Mouse (Mus musculus) limb, embryonic 13.5 days (tissue): ENCODE results near the gene Myt1l. TPM values are rescaled to one million over a fixed set of nuclear protein-coding genes. Genes with fewer than 3 reads are reported as not detected.

Experiments used
- ATAC-seq: fragments of 200-750 bp; cut with Nextera tagmentation; 2 replicates; pipeline ENCODE4 v1.8.0; 2017; ENCODE audit warnings: low read depth, moderate number of reproducible peaks, moderate TSS enrichment; ENCODE audit not compliant: low FRiP score
- H3K27ac ChIP-seq: fragments of 300-500 bp; sonication (generic); 2 replicates; pipeline ENCODE4 v1.5.1; 2015; ENCODE audit warnings: inconsistent platforms, mild to moderate bottlenecking, moderate library complexity
- H3K27me3 ChIP-seq: fragments of 300-500 bp; sonication (generic); 2 replicates; pipeline ENCODE4 v1.6.1; 2015; ENCODE audit warnings: mild to moderate bottlenecking, inconsistent platforms
- H3K36me3 ChIP-seq: fragments of 300-500 bp; sonication (generic); 2 replicates; pipeline ENCODE4 v1.6.1; 2015; ENCODE audit warnings: inconsistent platforms, mild to moderate bottlenecking, moderate library complexity
- H3K4me1 ChIP-seq: fragments of 300-500 bp; sonication (generic); 2 replicates; pipeline ENCODE4 v1.6.1; 2015; ENCODE audit warnings: inconsistent platforms
- H3K4me2 ChIP-seq: fragments of 300-500 bp; sonication (generic); replicated peaks from 2 replicates; pipeline ENCODE4 v1.6.1; 2015; ENCODE audit warnings: inconsistent platforms, mild to moderate bottlenecking, moderate library complexity
- H3K4me3 ChIP-seq: fragments of 300-500 bp; sonication (generic); 2 replicates; pipeline ENCODE4 v1.5.1; 2015; ENCODE audit warnings: moderate library complexity, mild to moderate bottlenecking, inconsistent platforms
- H3K9ac ChIP-seq: fragments of 300-500 bp; sonication (generic); 2 replicates; pipeline ENCODE4 v1.6.1; 2015; ENCODE audit warnings: mild to moderate bottlenecking, inconsistent platforms
- H3K9me3 ChIP-seq: fragments of 300-500 bp; sonication (generic); 2 replicates; pipeline ENCODE4 v1.6.1; 2016; ENCODE audit warnings: inconsistent platforms
- WGBS: fragments of 180-500 bp; shearing (Covaris S2); methylation state at CpG from one replicate; pipeline ENCODE4 v1.1.7; 2015; 5-methylcytosine and 5-hydroxymethylcytosine counted together
- polyA plus RNA-seq: library from polyadenylated mRNA; unstranded; fragments of >200 nt; fragmentation: Nextera tagmentation; extraction: Ambion mirVana; gene quantifications from 2 replicates; pipeline ENCODE4 v1.2.1, GENCODE M21; 2015

Gene Myt1l
- polyA plus RNA-seq, 1 experiment from 2014 or later, result 0.14 TPM

DNA sequence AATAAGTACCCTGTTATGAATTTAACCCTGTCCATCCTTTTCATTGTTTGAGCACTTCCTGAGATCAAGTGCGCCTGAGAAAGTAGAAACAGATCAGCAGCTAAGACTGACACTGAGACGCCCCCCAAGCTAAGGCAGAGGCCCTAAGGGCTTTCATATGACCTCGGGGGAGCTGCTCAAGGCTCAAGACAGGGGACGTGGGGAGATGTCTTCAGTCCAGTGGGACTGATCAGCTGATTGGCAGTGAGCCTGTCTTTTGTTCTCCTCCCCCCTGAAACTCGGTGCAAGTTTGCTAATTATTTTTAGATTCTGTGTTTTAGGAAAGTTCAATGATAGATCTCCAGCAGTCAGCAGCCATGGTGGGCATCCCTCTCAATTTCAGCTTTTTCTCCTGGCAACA lies 10.9 kb downstream of the Myt1l start:
- WGBS, result 57% methylated on average over 5 of the region's 5 CpGs
- no peak overlapping the region for H3K27ac ChIP-seq
- no peaks in the 10 kb centered on the region for H3K9me3 ChIP-seq
- no peak overlapping the region for H3K9ac ChIP-seq
- H3K36me3 ChIP-seq, result no peaks in the 10 kb centered on the region
- ATAC-seq, result no peak
- H3K4me3 ChIP-seq, result no peak overlapping the region
- H3K4me1 ChIP-seq, result peaks cover 8% of the 10 kb centered on the region
- no peak overlapping the region for H3K4me2 ChIP-seq
- H3K27me3 ChIP-seq, result peaks cover 42% of the 10 kb centered on the region

DNA sequence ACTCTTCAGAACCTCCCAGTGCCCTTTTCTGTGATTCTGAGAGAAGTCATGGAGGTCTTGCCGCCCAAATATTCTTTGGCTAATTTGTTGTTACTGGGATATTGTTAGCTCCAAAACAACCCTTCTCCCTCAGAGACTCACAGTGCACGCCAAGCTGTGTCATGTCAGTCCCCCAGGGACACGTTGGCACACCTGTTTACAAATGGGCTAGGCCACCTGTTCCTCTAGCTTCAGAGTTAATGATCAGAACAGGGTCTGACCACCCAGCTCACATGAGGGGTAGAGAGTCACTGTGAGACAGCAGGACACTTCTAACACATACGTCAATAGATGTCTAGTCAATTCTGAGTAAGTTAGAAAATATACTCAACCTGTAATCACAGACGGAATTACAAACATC lies 12.6 kb downstream of the Myt1l start:
- ATAC-seq, result no peak
- peaks cover 26% of the 10 kb centered on the region for H3K27me3 ChIP-seq
- no peak overlapping the region for H3K9ac ChIP-seq
- H3K4me2 ChIP-seq, result no peak overlapping the region
- H3K9me3 ChIP-seq, result no peaks in the 10 kb centered on the region
- no peak overlapping the region for H3K27ac ChIP-seq
- H3K4me1 ChIP-seq, result no peaks in the 10 kb centered on the region
- H3K36me3 ChIP-seq, result no peaks in the 10 kb centered on the region
- 74% methylated on average over 5 of the region's 5 CpGs for WGBS
- H3K4me3 ChIP-seq, result no peak overlapping the region

DNA sequence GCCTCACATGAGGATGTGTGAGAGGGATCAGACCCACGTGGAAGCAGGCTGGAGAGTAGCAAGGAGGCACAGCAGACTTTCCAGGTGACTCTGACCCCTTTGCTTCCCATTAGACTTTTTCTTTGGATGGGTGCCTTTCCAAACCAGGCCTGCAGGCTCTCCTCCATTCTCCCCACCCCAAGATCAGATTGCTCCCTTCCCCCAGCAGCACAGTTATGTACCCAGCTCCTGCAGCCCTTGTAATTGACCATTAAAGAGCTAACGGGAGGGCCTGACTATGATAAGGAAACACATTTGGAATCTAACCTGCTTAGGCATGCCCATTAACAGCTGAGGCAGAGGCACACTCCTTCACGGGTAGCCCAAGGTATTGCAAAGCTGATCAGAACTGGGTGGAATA lies 17.9 kb downstream of the Myt1l start:
- Histone ChIP-seq H3K4me2 (no peak overlapping the region), H3K9me3 (no peaks in the 10 kb centered on the region), H3K4me1 (no peaks in the 10 kb centered on the region), H3K4me3 (no peak overlapping the region), H3K9ac (no peak overlapping the region), H3K36me3 (no peaks in the 10 kb centered on the region), H3K27me3 (no peaks in the 10 kb centered on the region), H3K27ac (no peak overlapping the region)
- 33% methylated on average over 3 of the region's 3 CpGs for WGBS
- no peak for ATAC-seq

DNA sequence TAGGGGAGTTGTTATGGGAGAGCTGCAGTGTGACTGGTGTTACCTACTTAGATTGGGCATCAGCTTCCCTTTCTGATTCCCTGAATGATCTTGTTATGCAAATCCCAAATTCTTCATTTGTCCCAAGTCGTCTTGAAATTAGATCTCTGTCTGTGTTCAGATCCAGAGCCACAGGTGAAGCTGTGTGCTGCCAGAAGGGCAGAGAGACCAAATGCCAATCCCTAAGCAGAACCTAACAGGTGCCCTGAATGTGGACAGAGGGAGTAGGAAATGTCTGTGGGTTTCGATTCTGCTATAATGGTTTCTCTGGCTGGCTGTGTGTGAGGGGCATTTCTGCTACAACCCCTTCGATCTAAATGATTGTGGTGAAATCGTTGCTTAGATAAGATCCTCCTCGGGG lies 18.9 kb downstream of the Myt1l start:
- no peak overlapping the region for H3K27ac ChIP-seq
- H3K9ac ChIP-seq, result no peak overlapping the region
- H3K9me3 ChIP-seq, result no peaks in the 10 kb centered on the region
- no peaks in the 10 kb centered on the region for H3K4me1 ChIP-seq
- no peak overlapping the region for H3K4me3 ChIP-seq
- WGBS, result 74% methylated on average over 5 of the region's 5 CpGs
- no peaks in the 10 kb centered on the region for H3K27me3 ChIP-seq
- no peak overlapping the region for H3K4me2 ChIP-seq
- no peaks in the 10 kb centered on the region for H3K36me3 ChIP-seq
- ATAC-seq, result no peak

DNA sequence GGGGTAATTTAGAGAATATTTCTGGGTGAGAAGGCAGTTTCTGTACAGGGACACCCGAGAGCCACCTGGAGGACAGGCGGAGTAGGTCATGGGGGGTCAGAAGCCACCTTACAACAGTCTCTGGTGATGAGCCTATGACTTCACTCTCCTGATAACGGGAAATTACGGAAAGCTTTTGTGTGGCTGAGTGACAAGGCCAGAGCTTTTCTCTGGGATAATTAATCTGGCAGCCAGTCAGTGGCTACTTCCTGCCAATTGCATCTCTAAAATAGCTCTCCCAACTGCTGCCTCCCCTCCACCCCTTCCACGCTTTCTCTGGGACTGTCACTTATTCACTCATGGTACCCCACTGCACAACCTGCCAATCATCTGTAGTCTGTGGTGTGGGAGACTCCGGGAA lies 19.6 kb downstream of the Myt1l start:
- Histone ChIP-seq H3K36me3 (no peaks in the 10 kb centered on the region), H3K4me3 (no peak overlapping the region), H3K27ac (no peak overlapping the region), H3K4me2 (no peak overlapping the region), H3K27me3 (no peaks in the 10 kb centered on the region), H3K4me1 (no peaks in the 10 kb centered on the region), H3K9me3 (no peaks in the 10 kb centered on the region), H3K9ac (no peak overlapping the region)
- no peak for ATAC-seq
- WGBS, result 76% methylated on average over 6 of the region's 6 CpGs

DNA sequence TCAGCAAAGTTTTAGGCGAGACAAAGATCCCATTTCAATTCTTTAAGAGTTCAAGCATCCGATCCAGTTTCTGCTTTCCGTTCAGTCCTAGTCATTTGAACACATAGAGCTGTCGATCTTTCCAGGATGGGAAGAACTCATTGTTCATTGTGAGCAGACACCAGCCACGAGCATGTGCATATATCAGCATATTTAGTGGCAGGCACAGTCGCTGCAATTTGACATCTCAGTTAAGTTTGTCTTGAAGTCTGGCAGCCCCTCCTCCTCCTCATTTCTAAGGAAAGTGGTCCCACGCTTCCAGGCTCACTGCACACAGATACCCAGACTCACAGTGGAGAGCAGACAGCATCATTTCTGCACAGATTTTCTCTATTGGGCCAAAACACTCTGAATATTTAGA lies 25.0 kb downstream of the Myt1l start:
- Histone ChIP-seq H3K4me3 (no peak overlapping the region), H3K9ac (no peak overlapping the region), H3K27ac (no peak overlapping the region), H3K27me3 (no peaks in the 10 kb centered on the region), H3K4me1 (no peaks in the 10 kb centered on the region), H3K36me3 (no peaks in the 10 kb centered on the region), H3K4me2 (no peak overlapping the region), H3K9me3 (no peaks in the 10 kb centered on the region)
- ATAC-seq, result no peak
- 74% methylated on average over 7 of the region's 7 CpGs for WGBS

DNA sequence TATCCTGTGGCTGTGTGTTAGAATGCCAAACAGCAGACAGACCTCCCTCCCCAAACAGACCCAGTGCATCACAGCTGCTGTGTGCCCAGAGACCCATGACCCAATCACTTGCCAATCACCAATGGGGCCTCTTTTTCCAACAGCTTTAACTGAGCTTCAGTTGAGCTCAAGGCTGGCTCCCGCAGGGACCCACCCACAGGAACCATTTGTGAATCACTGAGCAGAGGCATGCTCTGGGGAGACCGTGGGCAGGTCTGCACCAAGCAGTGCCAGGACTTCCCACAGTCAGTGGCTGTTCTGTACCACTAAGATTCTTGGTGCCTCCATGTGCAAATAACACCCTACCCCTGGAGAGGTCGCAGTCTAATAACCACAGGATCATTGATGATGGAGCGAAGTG lies 27.5 kb downstream of the Myt1l start:
- Histone ChIP-seq H3K9ac (no peak overlapping the region), H3K27me3 (no peaks in the 10 kb centered on the region), H3K27ac (no peak overlapping the region), H3K9me3 (no peaks in the 10 kb centered on the region), H3K4me1 (no peaks in the 10 kb centered on the region), H3K36me3 (no peaks in the 10 kb centered on the region), H3K4me2 (no peak overlapping the region), H3K4me3 (no peak overlapping the region)
- no peak for ATAC-seq
- 80% methylated on average over 4 of the region's 4 CpGs for WGBS

DNA sequence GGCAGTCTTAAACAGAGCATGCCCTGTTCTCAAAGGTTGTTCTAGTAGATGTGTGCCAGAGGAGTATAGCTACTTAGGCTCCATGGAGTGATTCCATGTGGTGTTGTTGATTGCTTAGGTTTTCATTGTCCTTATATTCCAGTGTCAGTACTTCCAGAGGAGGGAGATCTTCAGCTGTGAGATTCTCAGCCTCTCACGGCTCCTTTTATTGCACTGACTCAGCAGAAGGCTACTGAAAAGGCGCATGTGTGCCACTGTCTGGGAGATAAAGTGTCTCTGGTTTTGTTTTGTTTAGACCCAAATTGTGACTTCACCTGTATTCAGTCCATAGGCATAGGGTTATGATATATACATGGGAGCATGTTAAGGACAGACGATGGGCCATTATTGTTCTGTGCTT lies 28.2 kb downstream of the Myt1l start:
- no peaks in the 10 kb centered on the region for H3K27me3 ChIP-seq
- H3K9ac ChIP-seq, result no peak overlapping the region
- no peaks in the 10 kb centered on the region for H3K9me3 ChIP-seq
- no peaks in the 10 kb centered on the region for H3K4me1 ChIP-seq
- no peak overlapping the region for H3K4me2 ChIP-seq
- WGBS, result 58% methylated on average over 3 of the region's 3 CpGs
- no peaks in the 10 kb centered on the region for H3K36me3 ChIP-seq
- H3K27ac ChIP-seq, result no peak overlapping the region
- no peak for ATAC-seq
- no peak overlapping the region for H3K4me3 ChIP-seq

DNA sequence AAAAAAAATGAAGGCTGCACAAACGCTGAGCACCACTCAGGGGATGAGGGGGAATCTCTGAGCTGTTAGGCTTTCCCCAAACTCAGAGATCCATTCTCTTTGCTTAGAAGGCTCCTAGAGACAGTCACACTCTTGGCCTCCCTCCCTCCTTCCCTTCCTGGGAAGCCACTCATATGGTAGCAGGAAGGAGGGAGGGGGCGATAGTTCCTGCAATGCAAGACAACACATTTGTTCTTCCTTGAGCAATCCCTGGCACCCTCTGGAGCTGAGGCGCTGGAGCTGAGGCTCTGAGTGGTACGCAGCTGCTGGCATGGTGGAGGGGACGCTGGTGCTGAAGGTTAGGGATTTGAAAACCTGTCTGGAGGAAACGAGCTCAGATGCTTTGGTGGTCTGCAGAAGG lies 28.7 kb downstream of the Myt1l start:
- ATAC-seq, result no peak
- Histone ChIP-seq H3K4me1 (no peaks in the 10 kb centered on the region), H3K9me3 (no peaks in the 10 kb centered on the region), H3K9ac (no peak overlapping the region), H3K27ac (no peak overlapping the region), H3K4me2 (no peak overlapping the region), H3K36me3 (no peaks in the 10 kb centered on the region), H3K27me3 (no peaks in the 10 kb centered on the region), H3K4me3 (no peak overlapping the region)
- 55% methylated on average over 6 of the region's 6 CpGs for WGBS

DNA sequence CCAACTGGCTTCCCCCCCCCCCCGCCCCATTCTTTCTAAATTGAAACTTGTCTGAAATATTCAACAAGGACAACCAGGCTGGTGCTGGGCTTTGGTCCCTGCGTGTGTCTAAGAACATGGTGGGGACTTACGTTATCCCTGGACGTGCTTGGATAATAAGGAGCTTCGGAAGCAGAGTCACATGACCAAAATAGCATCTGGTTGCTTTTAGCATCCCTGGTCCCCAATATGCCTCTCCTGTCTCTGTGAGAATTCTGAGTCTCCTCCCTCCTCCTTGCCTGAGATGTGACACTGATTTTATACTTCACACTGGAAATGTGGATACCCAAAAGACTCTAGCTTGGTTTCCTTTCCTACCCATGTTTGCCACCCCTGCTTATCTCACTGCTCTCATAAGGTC lies 31.6 kb downstream of the Myt1l start:
- 81% methylated on average over 5 of the region's 5 CpGs for WGBS
- H3K27me3 ChIP-seq, result no peaks in the 10 kb centered on the region
- no peaks in the 10 kb centered on the region for H3K9me3 ChIP-seq
- H3K27ac ChIP-seq, result no peak overlapping the region
- H3K4me2 ChIP-seq, result no peak overlapping the region
- H3K36me3 ChIP-seq, result no peaks in the 10 kb centered on the region
- H3K4me3 ChIP-seq, result no peak overlapping the region
- no peak for ATAC-seq
- H3K9ac ChIP-seq, result no peak overlapping the region
- H3K4me1 ChIP-seq, result no peaks in the 10 kb centered on the region

DNA sequence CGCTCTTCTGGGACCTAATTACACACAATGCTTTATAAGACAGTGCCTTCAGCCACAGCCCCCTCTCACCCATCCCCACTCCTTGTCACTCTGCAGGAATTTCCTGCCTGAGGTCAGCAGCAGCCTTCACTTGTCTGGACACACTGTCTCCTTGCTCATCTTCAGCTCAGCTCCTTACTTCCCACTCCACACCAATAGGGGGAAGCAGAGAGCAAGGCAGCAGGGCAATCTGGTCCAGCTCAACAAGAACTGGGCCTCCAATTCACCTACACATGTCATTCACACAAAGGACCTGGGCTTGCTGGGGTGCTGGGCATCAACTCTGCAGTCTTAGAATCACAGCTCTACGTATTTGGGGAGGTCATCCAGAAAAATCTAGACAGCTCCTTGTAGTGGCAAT lies 33.0 kb downstream of the Myt1l start:
- no peaks in the 10 kb centered on the region for H3K4me1 ChIP-seq
- H3K27ac ChIP-seq, result no peak overlapping the region
- no peak for ATAC-seq
- H3K4me3 ChIP-seq, result no peak overlapping the region
- H3K27me3 ChIP-seq, result no peaks in the 10 kb centered on the region
- 89% methylated on average over 2 of the region's 2 CpGs for WGBS
- no peak overlapping the region for H3K9ac ChIP-seq
- no peaks in the 10 kb centered on the region for H3K36me3 ChIP-seq
- H3K9me3 ChIP-seq, result no peaks in the 10 kb centered on the region
- no peak overlapping the region for H3K4me2 ChIP-seq

DNA sequence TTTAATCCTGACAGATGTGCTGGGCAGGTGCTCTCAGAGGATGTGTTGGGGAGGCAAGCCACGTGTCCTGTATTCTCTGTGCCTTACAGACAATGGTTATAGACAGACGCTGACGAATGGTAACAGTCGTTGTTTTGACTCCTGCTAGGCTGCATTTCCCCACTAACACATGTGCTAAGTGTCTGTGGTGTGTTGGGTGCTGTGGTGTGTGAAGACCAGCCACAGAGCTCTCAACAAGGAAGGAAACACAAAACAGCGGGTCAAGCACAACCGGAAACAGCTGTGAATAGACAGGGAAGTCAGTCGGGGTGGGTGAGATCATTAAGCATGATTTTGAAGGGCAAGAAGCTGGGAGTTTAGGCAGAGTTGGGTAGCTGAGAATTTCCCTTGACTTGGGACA lies 41.1 kb downstream of the Myt1l start:
- H3K27ac ChIP-seq, result no peak overlapping the region
- no peak overlapping the region for H3K4me3 ChIP-seq
- H3K9me3 ChIP-seq, result no peaks in the 10 kb centered on the region
- no peaks in the 10 kb centered on the region for H3K4me1 ChIP-seq
- H3K36me3 ChIP-seq, result no peaks in the 10 kb centered on the region
- no peak for ATAC-seq
- 67% methylated on average over 7 of the region's 7 CpGs for WGBS
- no peak overlapping the region for H3K4me2 ChIP-seq
- H3K9ac ChIP-seq, result no peak overlapping the region
- H3K27me3 ChIP-seq, result no peaks in the 10 kb centered on the region

DNA sequence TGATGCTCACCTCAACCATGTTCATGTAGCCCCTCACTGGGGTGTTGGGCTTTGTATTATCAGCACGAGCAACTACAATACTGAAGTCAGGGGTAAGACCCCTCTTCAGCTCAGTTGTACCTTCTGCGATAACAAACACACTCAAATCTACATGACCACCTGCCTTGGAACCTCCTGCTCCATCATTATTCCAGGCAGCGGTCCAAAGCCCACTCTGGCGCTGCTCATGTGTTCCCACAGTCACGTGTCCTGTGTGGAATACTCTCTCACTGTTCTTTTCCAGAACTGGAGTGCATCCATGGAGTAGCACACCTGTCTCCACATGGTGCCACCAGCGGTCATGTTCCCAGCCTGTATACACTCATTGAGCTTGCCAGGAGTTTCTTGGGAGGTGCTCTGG lies 42.2 kb downstream of the Myt1l start:
- no peak overlapping the region for H3K4me2 ChIP-seq
- no peak overlapping the region for H3K9ac ChIP-seq
- no peaks in the 10 kb centered on the region for H3K4me1 ChIP-seq
- WGBS, result 84% methylated on average over 6 of the region's 6 CpGs
- no peak for ATAC-seq
- no peaks in the 10 kb centered on the region for H3K27me3 ChIP-seq
- no peaks in the 10 kb centered on the region for H3K36me3 ChIP-seq
- H3K9me3 ChIP-seq, result no peaks in the 10 kb centered on the region
- no peak overlapping the region for H3K27ac ChIP-seq
- no peak overlapping the region for H3K4me3 ChIP-seq

DNA sequence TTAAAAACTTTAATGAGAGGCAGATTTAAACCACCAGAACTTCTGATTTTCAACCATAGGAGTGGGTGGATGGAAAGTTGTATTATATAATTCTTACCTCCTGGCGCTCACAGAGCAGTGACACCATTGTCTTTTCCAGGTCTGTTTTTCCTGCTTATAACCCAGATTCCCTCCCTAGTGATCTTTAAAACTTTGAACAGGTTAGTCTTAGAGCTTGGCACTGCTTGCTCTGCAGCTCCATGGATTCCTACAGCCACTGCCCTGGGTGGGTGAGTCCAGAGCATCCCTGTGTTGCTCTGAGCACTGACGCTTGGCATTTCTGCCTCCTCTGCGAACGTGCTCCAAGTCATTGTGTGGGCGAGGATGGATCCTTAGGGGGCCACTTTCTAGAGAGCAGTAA lies 43.4 kb downstream of the Myt1l start:
- no peaks in the 10 kb centered on the region for H3K36me3 ChIP-seq
- no peaks in the 10 kb centered on the region for H3K27me3 ChIP-seq
- no peak overlapping the region for H3K4me2 ChIP-seq
- H3K9me3 ChIP-seq, result no peaks in the 10 kb centered on the region
- no peak overlapping the region for H3K4me3 ChIP-seq
- no peak overlapping the region for H3K27ac ChIP-seq
- H3K4me1 ChIP-seq, result no peaks in the 10 kb centered on the region
- 84% methylated on average over 5 of the region's 5 CpGs for WGBS
- no peak overlapping the region for H3K9ac ChIP-seq
- no peak for ATAC-seq
